Mouse (Mus musculus) left cerebral cortex, postnatal 4 days (tissue): ENCODE results near the gene Tprkb. TPM values are rescaled to one million over a fixed set of nuclear protein-coding genes. Genes with fewer than 3 reads are reported as not detected.
"Not testable (repeated sequence)": the region's sequence is repeated elsewhere in the genome, so short reads cannot be mapped to it uniquely, and the experiment has no call there.

Source experiments
- DNase-seq: peaks from one replicate; pipeline ENCODE4 v3.0.0-alpha.2; 2022
- intact Hi-C: fragments of 180-260 bp; cut with DNase I; formaldehyde crosslinking; loops from one replicate; pipeline ENCODE4 v1.15.1; 2025
- total RNA-seq, 2 experiments: library from RNA; stranded (reverse); gene quantifications; 2 replicates each; pipeline ENCODE4 v1.2.3; 2021

Gene Tprkb
- 10 to 100 TPM; 44.3 to 49.1 TPM for total RNA-seq

DNA sequence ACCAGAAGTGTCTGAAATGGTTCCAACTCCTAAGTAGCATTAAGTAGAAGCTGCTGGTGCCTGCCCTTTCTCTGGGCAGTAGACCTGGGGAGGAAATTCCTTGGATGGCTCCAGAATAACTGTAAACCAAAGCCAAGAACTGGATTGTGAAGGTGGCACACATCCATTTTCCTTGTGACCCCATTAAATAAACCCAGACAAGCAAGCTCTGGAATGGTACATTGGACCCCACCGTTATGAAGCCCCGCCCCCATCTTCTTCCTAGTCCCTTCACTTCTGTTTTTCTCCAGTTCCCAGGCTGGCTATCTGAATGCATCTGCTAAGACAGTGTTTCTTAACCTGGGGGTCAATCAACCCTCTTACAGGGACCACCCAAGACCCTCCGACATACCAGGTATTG is at the start of gene Tprkb:
Gene Tprkb, plus strand, starts transcription at position 279 of the 400 bp plus-strand sequence.
- DNase-seq: no peak
- intact Hi-C loops: no loop called here

DNA sequence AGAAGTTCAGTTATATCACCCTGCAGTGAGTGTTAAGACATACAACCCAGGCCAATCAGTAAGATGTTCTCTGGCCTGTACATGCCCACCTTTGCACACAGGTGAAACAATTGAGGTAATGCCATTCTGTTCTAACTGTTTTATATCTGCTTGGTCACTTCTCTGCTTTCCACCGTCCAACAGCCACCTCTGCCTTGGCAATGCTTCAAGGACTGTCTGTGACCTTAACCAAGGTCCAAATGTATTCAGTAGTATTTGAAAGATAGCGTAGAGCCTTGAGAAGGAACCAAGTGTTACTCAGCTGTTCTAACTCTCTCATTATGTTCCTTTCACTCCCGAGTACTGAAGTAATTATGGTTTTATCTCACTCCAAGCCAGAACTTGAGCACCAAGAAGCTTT is 49.1 kb upstream of the Tprkb start:
- intact Hi-C loops: no loop called here
- no peak for DNase-seq

DNA sequence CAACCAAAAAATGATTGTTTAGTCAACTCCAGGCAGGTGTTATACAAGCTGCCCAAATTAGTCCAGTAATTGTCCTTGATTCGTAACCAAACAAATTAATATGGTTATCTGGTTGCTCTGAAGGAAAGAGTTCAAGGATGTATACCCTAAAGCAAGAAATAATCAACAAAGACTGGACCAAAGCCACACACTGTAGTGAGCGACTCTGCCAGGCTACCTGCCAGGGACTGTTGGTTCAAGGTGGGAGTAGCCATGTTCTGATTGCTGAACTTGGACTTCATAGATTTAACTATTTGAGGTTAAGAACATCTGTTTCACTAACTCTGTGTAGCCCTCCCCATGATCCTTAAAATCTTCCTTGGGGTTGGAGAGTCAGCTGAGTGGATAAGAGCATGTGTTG is 48.5 kb upstream of the Tprkb start:
- no peak for DNase-seq
- intact Hi-C loops: no loop called here

DNA sequence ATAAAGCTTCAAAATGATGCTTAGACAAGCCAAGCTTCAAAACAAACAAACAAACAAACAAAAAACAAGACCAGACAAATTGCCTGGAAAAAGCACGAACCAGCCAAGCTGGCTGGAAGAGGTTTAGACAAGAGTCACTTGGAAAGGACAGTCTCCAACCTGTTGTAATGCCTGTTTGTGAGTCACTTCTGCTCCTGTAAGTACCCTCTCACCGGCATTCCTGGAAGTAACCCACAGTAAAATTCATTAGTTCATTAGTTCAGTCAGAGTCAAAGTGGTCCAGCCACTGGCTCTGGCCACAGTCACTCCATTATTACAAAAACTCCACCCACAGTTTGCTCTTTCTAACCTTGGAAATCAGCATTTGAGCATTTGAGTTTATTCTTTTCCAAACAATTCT is 47.8 kb upstream of the Tprkb start:
- no peak for DNase-seq
- intact Hi-C loops: no loop called here

DNA sequence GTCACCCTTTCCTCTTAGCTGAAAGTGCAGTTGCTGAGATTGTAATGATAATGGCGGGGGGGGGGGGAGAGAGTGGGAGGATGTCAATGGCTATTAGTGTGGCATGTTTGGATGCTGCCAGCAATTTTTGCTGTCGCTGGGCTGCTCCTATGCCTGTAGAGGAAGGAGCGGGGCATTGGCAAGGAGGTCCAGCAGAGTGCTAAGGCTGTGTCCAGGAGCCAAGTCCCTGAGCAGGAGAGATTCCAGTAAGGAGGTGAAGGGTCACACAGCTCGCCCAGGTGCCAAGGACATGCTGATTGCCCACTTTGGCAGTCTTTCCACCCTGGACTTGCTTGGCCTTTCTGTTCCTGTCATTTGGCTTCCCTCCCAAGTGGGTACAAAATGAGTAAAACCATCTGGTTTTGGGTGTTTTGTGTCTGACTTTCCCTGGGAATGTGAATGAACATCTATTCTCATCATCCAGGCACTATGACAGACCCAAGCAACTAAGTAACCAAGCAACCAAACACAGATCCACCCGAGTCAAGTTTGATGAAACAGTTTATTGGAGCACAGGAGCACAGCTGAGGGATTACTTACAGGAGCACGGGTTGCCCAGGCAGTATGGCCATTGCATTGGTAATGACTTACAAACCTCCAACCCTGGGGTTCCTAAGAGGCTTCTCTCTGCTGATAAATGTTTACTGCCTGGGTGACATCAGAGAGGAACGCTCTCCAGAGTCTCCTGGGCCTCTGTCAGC is 46.6 kb upstream of the Tprkb start:
- DNase-seq: peak; percentile 37
- intact Hi-C loops: not testable (repeated sequence)

DNA sequence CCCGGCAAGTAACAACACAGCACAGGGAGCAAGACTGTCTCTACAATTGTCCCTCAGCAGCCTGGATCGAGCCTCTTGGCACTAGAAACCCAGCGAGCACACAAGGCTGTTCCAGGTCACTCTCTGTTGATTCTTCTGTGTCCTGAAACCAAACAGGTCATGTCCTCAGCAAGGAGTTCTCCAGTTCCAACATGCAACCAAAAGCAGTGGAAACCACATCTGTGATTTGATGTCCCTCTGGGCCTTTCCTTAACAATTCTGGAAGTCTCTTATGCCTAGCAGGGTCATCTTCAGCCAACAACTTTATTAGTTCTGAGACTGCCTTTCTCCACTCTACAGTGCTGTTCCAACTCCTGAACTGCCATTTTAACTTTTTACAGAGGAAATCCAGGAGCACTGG is 45.5 kb upstream of the Tprkb start:
- DNase-seq, intact Hi-C loops: not testable (repeated sequence)

DNA sequence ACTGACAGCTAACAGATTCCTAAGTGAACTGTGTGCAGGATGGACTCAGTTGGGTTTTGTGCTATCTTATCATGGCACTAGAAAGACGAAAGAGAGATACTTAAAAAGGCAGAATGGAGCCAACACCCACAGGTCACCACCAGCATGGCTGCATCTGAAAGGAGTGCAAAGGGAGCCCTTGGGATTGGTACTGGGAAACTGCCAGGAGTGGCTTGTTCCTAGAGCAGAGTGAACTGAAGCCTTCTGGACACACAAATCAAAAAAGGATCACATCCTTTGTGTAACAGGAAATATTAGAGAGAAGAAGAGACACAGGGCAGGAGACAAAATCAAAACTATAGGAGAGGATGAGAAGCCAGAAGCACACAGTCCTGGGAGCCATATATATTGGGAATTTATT is 44.7 kb upstream of the Tprkb start:
- intact Hi-C loops, DNase-seq: not testable (repeated sequence)

DNA sequence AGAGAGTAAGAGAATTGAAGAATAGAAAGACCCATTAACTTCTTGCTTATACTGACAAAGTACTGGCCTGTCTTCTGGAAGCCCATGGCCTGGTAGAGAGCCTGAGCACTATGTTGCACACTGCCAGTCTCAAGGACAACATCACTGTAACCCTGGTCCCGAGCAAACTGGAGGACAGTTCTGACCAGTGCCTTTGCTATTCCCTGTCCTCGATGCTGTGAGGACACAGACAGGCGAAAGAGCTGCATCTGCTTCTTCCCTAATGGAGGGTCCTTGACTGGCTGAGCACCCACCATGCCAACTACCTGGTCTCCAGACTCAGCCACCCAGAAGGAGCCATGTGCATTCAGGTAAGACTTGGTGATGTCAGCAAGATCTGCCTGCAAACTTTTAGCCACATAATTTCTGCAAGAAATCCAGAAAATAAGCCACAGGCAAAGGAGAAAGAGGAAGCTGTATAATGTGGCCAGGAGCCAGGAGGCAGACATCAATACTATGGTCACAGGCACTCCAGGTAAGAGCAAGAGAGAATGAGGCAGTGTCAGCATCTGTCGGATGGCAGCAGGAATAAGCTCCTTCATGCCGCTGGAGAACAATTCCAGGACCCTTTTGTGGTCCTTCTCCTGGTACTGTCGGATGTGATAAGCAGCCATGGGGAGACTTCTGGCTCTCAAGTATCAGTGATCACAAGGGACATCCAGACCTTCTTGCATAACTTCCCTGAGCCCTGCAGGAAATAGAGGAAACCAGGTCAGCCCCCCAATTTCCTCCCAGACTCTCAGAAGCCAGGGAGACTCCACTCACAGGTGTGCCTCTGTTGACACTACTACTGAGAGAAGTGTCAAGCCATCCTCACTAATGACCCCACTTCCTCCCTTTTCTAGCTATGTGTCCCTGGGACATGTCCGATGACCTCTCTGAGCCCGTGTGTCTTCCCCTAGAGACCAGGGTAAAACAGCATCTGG is 43.7 kb upstream of the Tprkb start:
- no peak for DNase-seq

DNA sequence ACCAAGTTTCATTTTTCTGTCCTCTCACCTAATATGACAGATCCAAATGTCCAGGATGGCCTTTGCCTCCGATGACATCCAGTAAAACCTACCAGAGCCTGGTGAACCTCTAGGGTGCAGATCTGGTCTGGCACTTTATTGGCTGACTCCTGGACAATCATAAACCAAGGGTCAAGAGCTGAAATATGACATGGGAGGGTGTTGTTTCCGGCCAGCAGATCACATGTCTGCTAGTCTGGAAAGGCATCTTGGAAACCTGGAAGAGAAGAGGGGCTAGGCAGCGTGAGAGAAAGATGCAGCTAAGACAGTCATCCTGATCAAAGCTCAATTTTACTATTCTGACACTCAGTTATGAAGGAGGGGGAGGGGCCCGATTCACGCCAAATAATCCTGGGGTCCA is 42.7 kb upstream of the Tprkb start, which contains the start of gene Nat8f2:
Gene Nat8f2, minus strand, starts transcription at position 153 of the 400 bp plus-strand sequence.
- DNase-seq, intact Hi-C loops: not testable (repeated sequence)

More for the DNA sequence above, 43.7 kb upstream of the Tprkb start:
- intact Hi-C loops: no loop called here

DNA sequence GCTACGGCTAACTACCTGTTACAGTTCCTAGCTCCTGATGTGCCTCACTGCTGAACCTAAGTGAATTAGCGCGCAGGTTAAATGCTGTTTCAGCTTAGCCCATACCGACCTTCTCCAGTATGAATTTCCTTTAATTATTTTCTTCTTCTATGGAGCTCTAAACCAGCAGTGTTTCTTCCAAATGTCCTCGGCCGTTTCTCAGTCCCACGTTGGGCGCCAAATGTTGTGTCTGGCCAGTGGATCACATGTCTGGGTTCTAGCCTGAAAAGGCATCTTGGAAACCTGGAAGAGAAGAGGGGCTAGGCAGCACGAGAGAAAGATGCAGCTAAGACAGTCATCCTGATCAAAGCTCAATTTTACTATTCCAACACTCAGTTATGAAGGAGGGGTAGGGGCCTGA is 28.4 kb upstream of the Tprkb start:
- intact Hi-C loops, DNase-seq: not testable (repeated sequence)

DNA sequence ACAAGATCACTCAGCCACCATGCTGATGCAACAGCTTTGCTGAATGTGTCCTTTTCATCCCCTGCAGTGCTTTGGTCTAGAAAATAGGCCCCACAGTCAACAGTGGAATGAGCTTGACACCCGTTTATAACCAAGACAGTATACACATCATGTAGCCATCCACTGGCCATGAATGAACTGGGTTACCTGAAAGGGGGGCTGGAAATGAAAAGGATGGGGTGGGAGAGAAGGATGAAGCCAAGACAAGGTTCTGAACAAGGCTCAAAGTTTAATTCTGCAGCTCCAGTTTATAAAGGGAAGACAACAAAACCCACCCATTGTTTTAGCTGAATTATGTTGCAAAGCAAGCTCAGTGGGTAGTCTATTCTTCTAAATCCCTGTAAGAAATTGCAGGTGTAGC is 27.4 kb upstream of the Tprkb start:
- DNase-seq: no peak
- intact Hi-C loops: no loop called here

DNA sequence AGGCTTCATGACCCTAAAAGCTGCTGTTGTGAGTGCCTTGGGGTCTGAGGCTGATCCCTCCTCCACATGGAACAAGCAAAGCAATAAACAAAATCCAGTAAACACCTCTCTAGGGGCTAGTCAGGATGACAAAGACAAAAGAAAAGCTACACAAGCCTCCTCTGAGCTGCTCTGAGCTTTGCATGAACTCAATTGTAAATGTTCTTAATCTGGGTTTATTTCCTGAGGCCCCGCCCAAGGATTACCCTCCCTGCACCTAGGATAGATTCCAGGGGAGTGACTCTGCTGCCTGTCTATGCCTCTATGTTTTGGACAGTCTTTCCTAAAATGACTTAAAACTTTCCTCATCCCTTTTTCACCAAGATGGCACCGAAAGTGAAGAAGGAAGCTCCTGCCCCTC is 22.7 kb upstream of the Tprkb start:
- intact Hi-C loops: no loop called here

DNA sequence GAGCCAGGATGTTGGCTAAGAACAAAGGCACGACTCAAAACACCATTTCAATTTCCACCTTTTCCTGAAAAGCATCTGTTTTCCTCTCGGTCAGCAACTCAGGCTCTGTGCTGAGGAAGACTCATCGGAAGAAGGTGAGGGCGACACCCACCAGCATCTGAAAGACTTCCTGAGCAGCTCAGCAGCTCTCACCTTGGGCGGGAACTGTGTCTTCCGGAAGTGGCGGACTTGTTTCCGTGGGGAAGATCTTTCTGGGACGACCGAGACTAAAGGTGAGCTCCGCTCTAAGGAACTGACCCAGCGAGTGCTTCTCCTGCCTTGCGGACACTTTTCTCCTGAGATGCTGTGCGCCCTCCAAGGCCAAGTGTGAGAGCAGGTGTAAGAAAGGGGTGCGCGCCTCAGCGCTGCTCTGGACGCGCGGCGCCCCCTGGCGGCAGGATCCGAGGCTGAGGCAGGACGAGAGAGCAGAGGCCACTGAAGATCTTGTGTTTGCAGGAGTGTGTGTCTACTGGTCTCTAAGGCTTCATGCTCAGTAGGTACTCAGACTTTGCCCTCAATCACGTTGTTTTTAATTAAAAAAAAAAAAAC is 16.5 kb upstream of the Tprkb start:
- peak; percentile 10 for DNase-seq
- intact Hi-C loops: loop anchor here (10.0 kb wide), 1 partner anchor 60 kb away; the partner anchor contains the start of gene Nat8

More for the DNA sequence above, 22.7 kb upstream of the Tprkb start:
- no peak for DNase-seq

DNA sequence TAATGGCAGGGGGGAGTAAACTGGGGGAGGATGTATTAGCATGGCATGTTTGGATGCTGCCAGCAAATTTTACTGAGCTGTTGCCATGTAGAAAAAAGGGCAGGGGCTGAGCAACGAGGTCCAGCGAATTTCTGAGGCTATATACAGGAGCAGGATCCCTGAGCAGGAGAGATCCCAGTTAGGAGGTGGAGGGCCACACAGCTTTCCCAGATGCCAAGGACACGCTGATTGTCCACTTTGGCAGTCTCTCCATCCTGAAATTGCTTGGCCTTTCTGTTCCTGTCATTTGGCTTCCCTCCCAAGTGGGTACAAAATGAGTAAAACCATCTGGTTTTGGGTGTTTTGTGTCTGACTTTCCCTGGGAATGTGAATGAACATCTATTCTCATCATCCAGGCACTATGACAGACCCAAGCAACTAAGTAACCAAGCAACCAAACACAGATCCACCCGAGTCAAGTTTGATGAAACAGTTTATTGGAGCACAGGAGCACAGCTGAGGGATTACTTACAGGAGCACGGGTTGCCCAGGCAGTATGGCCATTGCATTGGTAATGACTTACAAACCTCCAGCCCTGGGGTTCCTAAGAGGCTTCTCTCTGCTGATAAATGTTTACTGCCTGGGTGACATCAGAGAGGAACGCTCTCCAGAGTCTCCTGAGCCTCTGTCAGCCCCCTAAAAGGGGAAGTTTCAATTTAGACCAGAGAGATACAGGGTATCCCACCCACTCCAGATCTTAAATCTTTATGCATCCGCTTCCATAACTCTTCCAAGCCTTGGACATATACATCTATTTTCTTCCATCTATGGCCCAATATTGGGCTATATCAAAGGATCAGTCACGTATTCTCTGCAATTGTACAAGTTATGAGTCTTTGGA is 12.8 kb upstream of the Tprkb start:
- peak; percentile 5 for DNase-seq
- intact Hi-C loops: loop anchor here (10.0 kb wide), 1 partner anchor 64 kb away; the partner anchor contains the start of gene Nat8

DNA sequence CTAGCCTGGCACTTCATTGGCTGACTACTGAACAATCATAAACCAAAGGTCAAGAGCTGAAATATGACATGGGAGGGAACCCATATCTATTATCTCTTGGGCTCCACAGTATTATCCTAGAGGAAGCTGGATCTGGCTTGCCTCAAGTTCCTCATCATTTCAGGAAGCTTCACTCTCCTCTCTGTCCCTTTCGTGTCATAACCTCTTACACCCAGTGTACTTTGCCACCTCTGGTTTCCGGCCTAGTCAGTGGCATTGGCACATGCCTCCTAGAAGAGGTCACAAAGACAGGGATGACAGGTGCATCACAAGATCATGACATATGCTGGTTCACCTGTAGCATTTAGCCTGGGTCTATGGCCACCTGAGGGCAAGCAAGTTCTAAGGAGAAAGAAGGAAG is 9.4 kb upstream of the Tprkb start:
- intact Hi-C loops: no loop called here

DNA sequence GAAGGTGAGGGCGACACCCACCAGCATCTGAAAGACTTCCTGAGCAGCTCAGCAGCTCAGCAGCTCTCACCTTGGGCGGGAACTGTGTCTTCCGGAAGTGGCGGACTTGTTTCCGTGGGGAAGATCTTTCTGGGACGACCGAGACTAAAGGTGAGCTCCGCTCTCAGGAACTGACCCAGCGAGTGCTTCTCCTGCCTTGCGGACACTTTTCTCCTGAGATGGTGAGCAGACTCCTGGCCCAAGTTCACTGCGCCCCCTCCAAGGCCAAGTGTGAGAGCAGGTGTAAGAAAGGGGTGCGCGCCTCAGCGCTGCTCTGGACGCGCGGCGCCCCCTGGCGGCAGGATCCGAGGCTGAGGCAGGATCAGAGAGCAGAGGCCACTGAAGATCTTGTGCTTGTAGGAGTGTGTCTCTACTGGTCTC is 7.0 kb upstream of the Tprkb start, which contains the start of gene Nat8f4:
Gene Nat8f4, minus strand, starts transcription at position 243 of the 420 bp plus-strand sequence.
- peak; percentile 78 for DNase-seq
- intact Hi-C loops: not testable (repeated sequence)

More for the DNA sequence above, 9.4 kb upstream of the Tprkb start:
- no peak for DNase-seq

DNA sequence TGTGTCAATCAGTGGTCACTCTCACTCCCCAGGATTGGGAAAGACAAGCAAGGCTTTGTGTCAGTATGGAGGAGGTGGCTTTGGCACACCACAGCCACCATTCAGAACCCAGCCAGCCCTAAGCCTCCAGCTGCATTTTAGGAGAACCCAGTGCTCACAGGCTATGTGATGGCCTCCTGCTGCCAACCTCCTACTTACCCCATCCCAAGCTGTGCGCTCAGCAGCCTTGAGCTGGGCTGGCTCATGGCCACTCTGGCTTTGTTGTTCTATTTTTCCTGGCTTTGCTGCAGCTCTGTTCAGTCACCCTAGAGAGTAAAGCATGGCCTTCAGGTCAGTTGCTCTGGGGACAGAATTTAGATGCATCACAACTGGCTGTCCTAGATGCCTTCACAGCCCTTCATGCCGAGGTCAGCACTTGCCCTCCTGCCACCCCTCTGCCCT is 4.7 kb upstream of the Tprkb start:
- DNase-seq: peak; percentile 56
- intact Hi-C loops: not testable (repeated sequence)

DNA sequence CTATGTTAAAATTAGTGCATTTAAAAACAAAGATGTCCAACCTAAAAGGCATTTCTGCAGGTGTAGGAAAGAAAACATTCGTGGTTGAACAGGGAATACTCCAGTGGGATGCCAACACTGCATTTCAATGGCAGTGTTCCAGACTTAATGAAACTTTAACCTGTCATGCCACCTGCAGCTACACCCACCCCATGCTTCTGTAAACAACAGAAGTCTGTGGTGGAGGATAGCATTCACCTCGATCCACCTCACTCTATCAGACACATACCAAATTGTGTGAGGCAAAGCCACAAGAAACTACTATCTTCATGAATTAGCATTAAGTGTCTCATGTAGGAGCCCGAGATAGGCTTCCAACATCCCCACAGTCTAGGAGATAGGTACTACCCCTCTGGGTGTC is 3.3 kb upstream of the Tprkb start:
- intact Hi-C loops: no loop called here
- DNase-seq: no peak

DNA sequence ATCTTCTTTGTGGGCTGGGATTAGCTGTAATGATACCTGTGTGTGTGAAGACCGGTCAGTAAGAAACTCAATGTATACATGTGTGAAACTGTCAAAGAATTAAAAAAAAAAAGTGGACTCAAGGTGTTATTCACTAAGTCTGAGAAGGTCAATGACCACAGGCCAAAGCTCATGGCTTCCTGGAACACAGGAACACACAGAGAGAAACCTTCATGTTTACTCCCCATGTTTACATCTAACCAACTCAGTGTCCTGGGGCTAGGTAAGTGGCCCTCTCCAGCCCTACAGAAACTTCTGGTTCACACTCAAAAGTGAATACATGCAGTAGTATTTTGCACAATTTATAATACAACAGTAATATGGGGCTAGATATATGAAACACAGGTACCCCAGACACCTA is 2.0 kb upstream of the Tprkb start:
- intact Hi-C loops: no loop called here
- DNase-seq: no peak

DNA sequence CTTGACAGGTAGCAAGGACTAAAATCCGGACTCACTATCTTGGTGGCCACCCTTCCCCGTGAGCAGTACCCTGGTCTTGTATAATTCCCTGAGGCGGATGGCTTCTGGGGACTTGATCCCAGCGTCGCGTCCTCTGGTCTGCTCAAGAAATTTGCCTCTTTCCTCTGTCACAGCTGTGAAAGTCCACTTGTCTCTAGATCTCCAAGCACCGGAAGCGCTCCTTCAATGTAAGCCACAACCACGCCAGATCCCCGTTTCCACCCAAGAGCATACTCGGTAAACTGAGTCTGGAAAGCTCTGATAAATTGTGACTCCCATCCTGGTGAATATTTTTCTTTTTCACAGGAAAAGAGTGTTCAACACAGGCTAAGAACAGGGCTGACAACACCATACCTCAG is 3.5 kb downstream of the Tprkb start:
- DNase-seq: no peak
- intact Hi-C loops: no loop called here
